Mouse (Mus musculus): Measurements from ENCODE around the gene Rtn4ip1. TPM values are rescaled to one million over a fixed set of nuclear protein-coding genes. Genes with fewer than 3 reads are reported as not detected.

Rtn4ip1 gene
- 10.5 to 16.7 TPM (median 11.8 TPM) in 3 replicates for total RNA-seq (2017)

- peak; percentile 96 for ATAC-seq (replicated peaks; ENCODE audit: insufficient number of reproducible peaks, low FRiP score, low TSS enrichment, poor library complexity, severe bottlenecking)
Observed at GRCm38 (mm10) chr10:43901578-43902194, at the start of gene Rtn4ip1, which contains the start of gene Qrsl1. Gene Rtn4ip1, plus strand, starts transcription at chr10:43901807. Gene Qrsl1, minus strand, starts transcription at chr10:43901745.

GRCm38 (mm10) chr10:43851898-43852297, 49.7 kb upstream of the Rtn4ip1 start:
- no peak for ATAC-seq (replicated peaks; ENCODE audit: insufficient number of reproducible peaks, low FRiP score, low TSS enrichment, poor library complexity, severe bottlenecking)

- 0 out of 2 replicates have a peak, but pooled peaks have one; percentile 19 for ATAC-seq (replicated peaks; ENCODE audit: insufficient number of reproducible peaks, low FRiP score, low TSS enrichment, poor library complexity, severe bottlenecking)
Observed at GRCm38 (mm10) chr10:43855916-43856315, 45.7 kb upstream of the Rtn4ip1 start.

- peak; percentile 97 for ATAC-seq (replicated peaks; ENCODE audit: insufficient number of reproducible peaks, low FRiP score, low TSS enrichment, poor library complexity, severe bottlenecking)
Observed at GRCm38 (mm10) chr10:43856351-43856750, 45.3 kb upstream of the Rtn4ip1 start.

- peak; percentile 57; the same call in 1 of the 2 replicates for ATAC-seq (replicated peaks; ENCODE audit: insufficient number of reproducible peaks, low FRiP score, low TSS enrichment, poor library complexity, severe bottlenecking)
Observed at GRCm38 (mm10) chr10:43870752-43871151, 30.9 kb upstream of the Rtn4ip1 start.

GRCm38 (mm10) chr10:43871458-43871857, 30.1 kb upstream of the Rtn4ip1 start:
- no peak for ATAC-seq (replicated peaks; ENCODE audit: insufficient number of reproducible peaks, low FRiP score, low TSS enrichment, poor library complexity, severe bottlenecking)

GRCm38 (mm10) chr10:43887676-43888075, 13.9 kb upstream of the Rtn4ip1 start:
- no peak for ATAC-seq (replicated peaks; ENCODE audit: insufficient number of reproducible peaks, low FRiP score, low TSS enrichment, poor library complexity, severe bottlenecking)

- no peak for ATAC-seq (replicated peaks; ENCODE audit: insufficient number of reproducible peaks, low FRiP score, low TSS enrichment, poor library complexity, severe bottlenecking)
Observed at GRCm38 (mm10) chr10:43888976-43889375, 12.6 kb upstream of the Rtn4ip1 start.

GRCm38 (mm10) chr10:43892971-43893370, 8.6 kb upstream of the Rtn4ip1 start:
- no peak for ATAC-seq (replicated peaks; ENCODE audit: insufficient number of reproducible peaks, low FRiP score, low TSS enrichment, poor library complexity, severe bottlenecking)

GRCm38 (mm10) chr10:43896065-43896464, 5.5 kb upstream of the Rtn4ip1 start:
- no peak for ATAC-seq (replicated peaks; ENCODE audit: insufficient number of reproducible peaks, low FRiP score, low TSS enrichment, poor library complexity, severe bottlenecking)

GRCm38 (mm10) chr10:43898276-43898675, 3.3 kb upstream of the Rtn4ip1 start:
- no peak for ATAC-seq (replicated peaks; ENCODE audit: insufficient number of reproducible peaks, low FRiP score, low TSS enrichment, poor library complexity, severe bottlenecking)

GRCm38 (mm10) chr10:43900883-43901570, 580 bp upstream of the Rtn4ip1 start:
- ATAC-seq (replicated peaks; ENCODE audit: insufficient number of reproducible peaks, low FRiP score, low TSS enrichment, poor library complexity, severe bottlenecking), result peak; percentile 11; the same call in 1 of the 2 replicates

- ATAC-seq (replicated peaks; ENCODE audit: insufficient number of reproducible peaks, low FRiP score, low TSS enrichment, poor library complexity, severe bottlenecking), result no peak
Observed at GRCm38 (mm10) chr10:43904569-43904968, 3.0 kb downstream of the Rtn4ip1 start.

GRCm38 (mm10) chr10:43910032-43910872, 8.6 kb downstream of the Rtn4ip1 start:
- no peak; the same call in 1 of the 2 replicates for ATAC-seq (replicated peaks; ENCODE audit: insufficient number of reproducible peaks, low FRiP score, low TSS enrichment, poor library complexity, severe bottlenecking)

- ATAC-seq (replicated peaks; ENCODE audit: insufficient number of reproducible peaks, low FRiP score, low TSS enrichment, poor library complexity, severe bottlenecking), result no peak
Observed at GRCm38 (mm10) chr10:43910873-43911142, 9.2 kb downstream of the Rtn4ip1 start.

GRCm38 (mm10) chr10:43912236-43912635, 10.6 kb downstream of the Rtn4ip1 start:
- no peak for ATAC-seq (replicated peaks; ENCODE audit: insufficient number of reproducible peaks, low FRiP score, low TSS enrichment, poor library complexity, severe bottlenecking)

- ATAC-seq (replicated peaks; ENCODE audit: insufficient number of reproducible peaks, low FRiP score, low TSS enrichment, poor library complexity, severe bottlenecking), result no peak
Observed at GRCm38 (mm10) chr10:43916181-43916580, 14.6 kb downstream of the Rtn4ip1 start.

GRCm38 (mm10) chr10:43916737-43917136, 15.1 kb downstream of the Rtn4ip1 start:
- ATAC-seq (replicated peaks; ENCODE audit: insufficient number of reproducible peaks, low FRiP score, low TSS enrichment, poor library complexity, severe bottlenecking), result no peak

All from monocyte, adult 5-6 weeks (primary cell).